Mouse (Mus musculus) erythroblast, adult 5-6 weeks (primary cell): ENCODE results near the gene Gbp2. TPM values are rescaled to one million over a fixed set of nuclear protein-coding genes. Genes with fewer than 3 reads are reported as not detected.
A peak's percentile ranks its signal among the peaks of the same experiment; 100 is the strongest.
"Not testable (repeated sequence)": the region's sequence is repeated elsewhere in the genome, so short reads cannot be mapped to it uniquely, and the experiment has no call there.

Experiments used
- ATAC-seq: replicated peaks from 2 replicates; pipeline ENCODE4 v1.8.0; 2016; ENCODE audit warnings: moderate number of reproducible peaks, mild to moderate bottlenecking, moderate TSS enrichment, inconsistent platforms; ENCODE audit not compliant: poor library complexity, low FRiP score, severe bottlenecking
- total RNA-seq, 2 experiments: library from RNA; stranded (forward) in 1 of 2; stranded (reverse) in 1 of 2; fragments of 150-400 nt in 1 of 2; fragments of 200-764, 138-1000 nt in 1 of 2; gene quantifications; 2 replicates each; pipeline versions ENCODE4 v1.2.3 to v1.2.4; 2015 to 2017; ENCODE audit warnings: low replicate concordance in 2 of 2

Gene Gbp2
- 2.7 and 3.1 TPM in 2 replicates for total RNA-seq (2015; ENCODE audit: low replicate concordance)
- total RNA-seq (2017; ENCODE audit: low replicate concordance) = 2.2 and 4.3 TPM in 2 replicates

DNA sequence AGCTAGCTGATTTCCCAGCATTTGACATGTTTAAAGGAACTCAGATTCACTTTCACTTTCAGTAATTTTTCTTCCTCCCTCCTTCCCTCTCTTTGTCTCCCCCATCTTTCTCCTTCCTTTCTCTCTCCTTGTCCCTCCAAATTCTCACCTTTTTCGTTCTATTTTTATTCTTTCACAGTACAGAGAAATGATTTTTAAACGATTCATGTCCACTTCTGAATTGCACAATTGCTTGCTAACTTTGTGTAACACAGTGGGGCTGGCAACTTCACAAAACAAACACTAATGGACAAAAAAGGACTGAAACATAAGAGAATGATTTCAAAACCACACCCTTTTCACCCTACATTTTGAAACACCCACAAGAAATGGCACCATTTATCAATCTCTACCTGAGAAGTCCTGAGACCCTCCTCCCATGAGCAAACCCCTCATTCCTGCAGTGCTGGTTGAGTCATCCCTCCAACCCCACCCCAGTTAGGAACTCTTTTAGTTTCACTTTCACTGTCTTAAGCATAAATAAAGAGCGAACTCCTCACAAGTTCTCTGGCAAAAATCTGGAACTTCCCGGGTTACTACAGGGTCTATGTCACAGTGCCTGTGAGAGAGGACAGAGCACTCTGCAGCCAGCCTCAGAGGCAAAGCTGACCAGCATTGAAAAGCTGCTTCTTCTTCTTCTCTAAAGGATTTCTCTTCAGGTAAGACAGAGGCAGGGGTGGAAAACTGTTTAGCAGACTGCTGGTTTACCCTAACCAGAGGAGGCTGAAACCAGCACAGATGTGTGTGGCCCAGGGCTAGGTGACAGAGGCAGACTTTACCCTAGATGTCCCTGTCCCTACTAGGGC is at the start of gene Gbp2:
TSS of gene Gbp2 (plus strand) at position 492 of the 845 bp plus-strand sequence.
- ATAC-seq = 0 out of 2 replicates have a peak, but pooled peaks have one; percentile 38

DNA sequence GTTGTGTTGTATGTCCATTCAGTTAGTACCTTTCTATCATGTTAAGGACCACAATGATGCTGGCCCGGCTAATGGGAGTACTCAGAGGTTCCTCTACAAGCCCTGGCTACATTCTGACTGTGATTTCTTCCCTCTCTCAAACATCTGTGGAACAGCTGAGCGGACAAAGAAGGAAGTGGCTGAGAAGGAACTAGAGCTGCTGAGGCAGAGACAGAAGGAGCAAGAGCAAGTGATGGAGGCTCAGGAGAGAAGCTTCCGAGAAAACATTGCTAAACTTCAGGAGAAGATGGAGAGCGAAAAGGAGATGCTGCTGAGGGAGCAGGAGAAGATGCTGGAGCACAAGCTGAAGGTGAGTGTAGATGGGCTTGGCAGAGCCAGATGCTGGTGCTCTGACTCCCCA is 49.7 kb upstream of the Gbp2 start:
- ATAC-seq = no peak

DNA sequence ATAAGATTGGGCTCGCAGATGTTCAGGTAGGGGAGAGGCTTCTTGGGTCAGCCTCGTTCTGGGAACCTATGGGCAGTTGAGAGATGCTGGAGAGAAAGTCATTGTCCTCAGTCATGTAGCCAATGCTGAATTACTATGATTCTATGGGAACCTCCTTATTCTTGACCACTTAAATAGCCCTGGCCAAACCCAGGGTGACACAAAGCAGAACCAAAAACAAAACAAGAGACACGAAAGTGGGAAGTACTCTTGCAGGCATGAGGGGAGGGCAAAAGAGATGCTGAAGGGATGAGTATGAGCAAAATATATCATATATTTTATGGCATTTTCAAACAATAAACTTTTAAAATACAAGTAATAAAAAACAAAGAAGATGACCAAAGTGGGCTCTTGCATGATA is 43.3 kb upstream of the Gbp2 start:
- ATAC-seq = no peak

DNA sequence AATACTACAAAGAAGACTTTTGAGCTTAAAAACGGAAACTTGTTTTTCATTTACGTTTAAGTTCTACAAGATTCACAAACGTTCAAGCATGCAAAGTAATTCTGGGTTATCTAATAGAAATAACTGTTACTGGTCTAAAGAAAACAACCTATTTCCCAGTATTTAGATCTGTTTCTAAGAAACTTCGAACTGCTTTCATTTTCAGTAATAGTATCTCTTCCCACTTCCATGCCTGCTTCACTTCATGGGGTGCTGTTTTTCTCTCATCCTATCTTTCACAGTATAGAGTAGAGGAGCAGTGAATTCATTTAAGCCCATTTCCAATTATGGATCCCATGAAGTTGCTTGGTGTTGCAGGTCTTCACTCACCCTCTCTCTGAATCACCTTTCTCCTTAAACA is 42.1 kb upstream of the Gbp2 start:
- ATAC-seq = no peak

DNA sequence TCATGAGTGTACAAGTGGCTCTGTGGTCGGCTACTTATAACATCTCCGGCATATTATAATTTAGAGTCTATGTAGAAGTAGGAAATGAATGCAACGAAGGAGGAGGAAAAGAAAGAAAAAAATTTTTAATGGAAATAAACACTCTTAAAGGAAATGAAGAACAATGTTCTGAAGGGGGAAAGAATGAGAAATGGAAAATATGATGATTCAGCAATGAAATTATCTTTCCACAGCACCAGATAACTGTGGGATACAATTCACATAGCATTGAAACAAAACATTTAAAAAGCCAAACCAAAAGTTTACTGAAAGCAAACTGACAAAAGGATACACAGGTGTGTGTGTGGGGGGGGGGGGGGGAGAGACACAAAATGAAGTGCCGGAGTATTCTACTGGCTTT is 37.3 kb upstream of the Gbp2 start:
- ATAC-seq = no peak

DNA sequence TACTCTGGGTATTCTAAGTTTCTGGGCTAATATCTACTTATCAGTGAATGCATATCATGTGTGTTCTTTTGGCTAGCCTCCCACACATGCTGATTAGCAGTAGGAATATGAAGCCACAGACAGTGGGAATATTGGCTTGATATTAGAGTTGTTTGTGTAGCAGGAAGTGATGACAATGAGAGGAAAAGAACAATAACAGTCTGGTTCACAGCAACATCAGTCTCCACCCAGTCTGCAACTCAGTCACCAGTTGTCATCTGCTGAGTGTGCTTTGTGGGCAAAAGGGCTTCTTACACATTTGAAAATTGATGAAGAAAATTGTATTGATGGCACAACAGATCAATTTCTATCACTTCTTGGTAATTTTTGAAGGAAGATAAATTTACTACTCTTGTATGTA is 33.0 kb upstream of the Gbp2 start:
- ATAC-seq = no peak

DNA sequence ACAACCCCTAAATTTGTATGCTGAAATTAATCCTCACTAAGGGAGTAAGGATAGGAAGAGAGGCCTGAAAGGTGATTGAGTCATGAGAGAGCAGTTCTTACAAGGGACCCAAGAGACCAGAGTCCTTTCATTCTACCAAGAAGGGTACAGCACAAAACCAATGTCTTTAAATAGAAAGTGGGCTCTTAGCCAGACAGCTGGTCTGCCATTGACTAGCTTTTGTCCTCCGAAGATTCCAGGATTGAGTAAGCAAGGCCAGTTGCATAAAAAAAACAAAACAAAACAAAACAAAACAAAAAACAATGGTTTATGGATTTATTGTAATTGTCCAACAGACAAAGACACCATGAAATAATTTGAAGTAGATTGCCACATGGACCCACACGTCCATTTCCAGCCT is 31.5 kb upstream of the Gbp2 start:
- no peak for ATAC-seq

DNA sequence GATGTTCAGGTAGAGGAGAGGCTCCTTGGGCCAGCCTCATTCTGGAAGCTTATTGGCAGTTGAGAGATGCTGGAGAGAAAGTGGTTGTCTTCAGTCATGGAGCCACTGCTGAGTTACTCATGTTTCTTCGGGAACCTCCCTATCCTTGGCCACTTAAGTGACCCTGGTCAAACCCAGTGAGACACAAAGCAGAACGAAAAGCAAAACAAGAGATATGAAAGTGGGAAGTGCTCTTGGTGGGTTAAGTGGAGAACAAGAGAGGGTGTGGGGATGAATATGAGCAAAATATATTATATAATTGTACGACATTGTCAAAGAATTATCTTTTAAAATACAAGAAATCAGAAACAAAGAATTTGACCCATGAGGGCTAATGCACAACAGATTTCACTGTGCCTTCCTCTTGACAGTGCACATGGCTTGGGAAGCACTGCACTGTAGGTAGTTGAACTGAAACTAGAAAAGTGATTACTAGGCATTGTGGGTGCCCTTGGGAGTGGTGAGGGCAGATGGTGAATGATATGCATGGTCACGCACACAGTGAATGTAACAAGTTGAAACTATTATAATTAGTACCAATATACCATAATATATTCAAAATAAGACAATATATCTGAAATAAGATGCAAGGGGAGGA is 29.9 kb upstream of the Gbp2 start:
- ATAC-seq = no peak

DNA sequence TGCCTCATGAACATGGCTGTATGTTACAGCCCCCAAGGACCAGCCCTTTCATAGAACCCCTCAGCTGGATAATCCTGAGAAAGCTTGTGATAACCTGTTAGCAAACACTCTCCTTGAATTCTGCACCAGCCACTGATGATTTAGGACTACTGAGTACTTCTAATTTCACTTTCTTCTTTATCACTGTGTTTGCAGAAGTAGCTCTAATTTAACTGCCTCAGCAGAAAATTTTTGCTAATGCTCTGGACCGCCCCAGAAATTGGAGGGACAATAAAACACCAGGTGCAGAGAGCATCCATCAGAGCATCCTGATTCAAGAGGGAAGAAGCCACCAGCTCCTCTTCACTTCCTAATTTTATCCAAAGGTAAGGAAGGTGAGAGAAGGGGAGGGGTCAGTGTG is 25.9 kb upstream of the Gbp2 start, which contains the start of gene Gbp2b:
TSS of gene Gbp2b (plus strand) at position 301 of the 400 bp plus-strand sequence.
- no peak for ATAC-seq

DNA sequence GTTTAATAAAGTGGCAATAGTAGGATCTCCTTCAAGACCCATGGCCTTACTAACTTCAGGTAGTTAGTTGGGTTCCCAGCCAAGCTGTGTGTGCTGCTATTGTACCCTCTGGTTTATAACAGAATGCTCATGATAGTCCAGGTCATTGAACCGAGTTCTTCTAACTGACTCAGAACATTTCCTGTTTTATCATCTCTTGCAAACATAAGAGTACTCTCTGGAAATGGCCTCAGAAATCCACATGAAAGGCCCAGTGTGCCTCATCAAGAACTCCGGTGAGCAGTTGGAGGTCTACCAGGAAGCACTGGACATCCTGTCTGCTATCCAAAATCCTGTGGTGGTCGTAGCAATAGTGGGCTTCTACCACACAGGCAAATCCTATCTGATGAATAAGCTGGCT is 22.5 kb upstream of the Gbp2 start:
- ATAC-seq = no peak

DNA sequence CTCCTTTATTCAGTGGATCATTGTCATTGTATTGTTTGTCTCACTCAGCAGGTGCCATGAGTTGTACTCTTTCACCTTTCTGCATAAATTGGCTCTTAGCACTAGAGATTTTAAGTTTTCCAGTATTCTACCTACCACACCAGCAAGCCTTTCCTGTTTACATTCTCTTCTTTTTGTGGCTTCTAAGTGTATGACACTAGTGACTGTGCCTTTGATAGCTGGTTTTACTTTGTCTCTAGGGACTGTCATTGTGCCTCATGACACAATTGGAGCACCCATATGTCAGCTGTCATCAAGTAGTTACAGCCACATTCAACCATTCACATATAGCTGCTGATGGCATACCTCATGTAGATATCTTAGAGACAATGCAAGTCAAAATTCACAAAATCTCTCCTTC is 18.7 kb upstream of the Gbp2 start:
- ATAC-seq = no peak

DNA sequence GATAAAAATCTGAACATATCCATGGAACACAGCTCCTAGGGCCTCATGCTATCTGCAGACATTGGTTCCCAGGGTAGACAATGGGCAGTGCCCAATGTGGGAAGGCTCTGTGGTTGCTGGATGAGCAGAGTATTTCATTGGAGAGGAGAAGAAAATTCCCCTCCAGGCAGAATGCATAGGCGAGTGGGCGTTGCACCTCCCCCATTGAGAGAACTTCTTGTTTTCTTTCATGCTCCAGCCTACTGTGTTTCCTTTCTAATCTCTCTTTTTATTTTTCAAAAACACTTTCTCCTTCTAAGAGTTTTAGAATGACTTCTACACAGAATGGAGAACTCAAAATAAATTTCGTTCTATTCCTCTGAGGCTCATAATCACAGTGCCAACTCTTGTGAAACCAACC is 1.7 kb upstream of the Gbp2 start:
- no peak for ATAC-seq

DNA sequence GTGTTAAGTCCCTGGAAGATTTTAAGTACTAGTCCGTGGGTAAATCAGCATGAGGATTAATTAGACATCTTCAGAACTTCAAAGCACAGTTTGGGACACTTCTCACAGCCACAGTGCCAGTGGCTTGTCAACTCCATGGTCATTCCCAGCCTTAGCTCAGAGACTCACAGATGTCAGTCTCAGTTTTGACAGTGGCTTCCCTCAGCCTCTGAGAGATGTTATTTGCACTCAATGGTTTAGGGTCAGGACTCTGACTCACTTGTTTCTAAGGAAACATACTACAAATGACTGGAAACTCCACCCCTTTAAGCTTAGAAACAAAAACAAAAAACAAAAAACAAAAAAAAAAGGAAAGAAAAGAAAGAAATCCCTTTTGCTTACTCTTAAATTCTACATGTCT is 796 bp upstream of the Gbp2 start:
- ATAC-seq = no peak

DNA sequence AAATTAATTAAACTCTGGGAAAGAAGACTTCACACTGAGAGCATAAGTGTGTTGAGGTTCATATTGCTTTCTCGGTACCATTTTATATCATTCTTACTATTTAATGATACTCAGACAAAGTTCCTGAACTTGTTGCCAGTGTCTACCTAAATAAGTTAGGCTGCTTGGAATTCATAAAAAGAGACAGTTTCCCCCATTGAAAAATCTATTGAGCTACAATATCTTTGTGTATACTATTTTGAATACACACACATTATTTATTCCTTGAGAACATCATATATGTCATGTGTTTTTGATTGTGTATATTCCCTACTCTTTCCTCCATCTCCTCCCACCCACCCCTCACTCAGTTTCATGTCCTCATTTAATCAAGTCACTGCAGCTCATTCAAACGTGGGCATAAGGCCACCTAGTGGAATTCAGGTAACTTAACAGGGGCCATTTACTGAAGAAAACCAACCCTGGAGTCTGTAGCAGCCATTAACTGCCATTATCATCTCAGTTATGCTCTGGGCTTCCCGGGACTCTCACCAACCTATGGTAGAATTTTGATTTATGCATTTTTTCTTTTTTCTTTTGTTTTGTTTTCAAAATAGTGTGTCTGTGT is 657 bp downstream of the Gbp2 start:
- ATAC-seq = 0 out of 2 replicates have a peak, but pooled peaks have one; percentile 45

DNA sequence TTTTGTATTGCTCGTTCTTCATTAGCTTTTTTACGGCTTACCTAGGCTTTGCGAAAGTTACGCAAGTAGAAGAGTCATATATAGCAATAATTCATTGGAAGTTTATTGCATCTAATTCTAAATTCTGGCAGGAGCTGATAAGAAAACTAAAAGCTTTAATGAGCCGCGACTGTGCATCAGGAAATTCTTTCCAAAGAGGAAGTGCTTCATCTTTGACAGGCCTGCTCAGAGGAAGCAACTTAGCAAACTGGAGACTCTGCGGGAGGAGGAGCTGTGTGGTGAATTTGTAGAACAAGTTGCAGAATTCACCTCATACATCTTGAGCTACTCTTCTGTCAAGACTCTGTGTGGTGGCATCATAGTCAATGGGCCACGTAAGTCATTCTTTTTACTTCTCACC is 10.0 kb downstream of the Gbp2 start:
- ATAC-seq = no peak

DNA sequence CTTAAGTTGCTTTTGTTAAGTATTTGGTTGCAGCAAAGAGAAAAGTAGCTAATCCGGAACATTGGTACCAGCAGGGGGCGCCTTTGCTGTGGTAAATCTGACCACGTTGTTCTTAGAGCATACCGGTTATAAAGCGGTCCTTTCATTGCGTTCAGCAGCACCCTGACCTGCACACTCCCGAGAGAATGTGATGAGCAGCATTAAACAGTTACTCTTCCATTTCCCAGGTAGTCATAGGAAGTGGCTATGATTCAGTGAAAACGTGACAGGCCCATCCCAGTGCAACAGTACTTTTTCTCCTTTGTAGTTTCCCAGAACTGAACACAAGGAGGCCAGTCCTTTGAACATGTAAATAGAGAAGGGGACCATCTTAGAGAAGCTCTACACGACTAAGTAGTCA is 19.8 kb downstream of the Gbp2 start:
- ATAC-seq = no peak

DNA sequence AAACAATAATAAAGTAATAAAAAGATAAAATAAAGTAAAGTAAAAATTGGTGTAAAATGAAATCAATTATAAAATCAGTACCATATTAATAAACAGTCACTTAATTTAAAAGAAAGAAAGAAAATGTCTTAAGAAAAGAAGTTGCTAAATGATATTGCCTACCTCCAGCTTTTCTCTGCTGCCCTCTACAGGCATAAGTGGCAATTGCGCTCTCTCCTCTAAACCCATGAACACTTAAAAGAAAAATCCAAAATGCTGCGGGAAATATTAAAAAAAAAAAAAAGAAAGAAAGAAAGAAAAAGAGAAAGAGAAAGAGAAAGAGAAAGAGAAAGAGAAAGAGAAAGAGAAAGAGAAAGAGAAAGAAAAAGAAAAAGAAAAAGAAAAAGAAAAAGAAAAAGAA is 25.5 kb downstream of the Gbp2 start:
- not testable (repeated sequence) for ATAC-seq

DNA sequence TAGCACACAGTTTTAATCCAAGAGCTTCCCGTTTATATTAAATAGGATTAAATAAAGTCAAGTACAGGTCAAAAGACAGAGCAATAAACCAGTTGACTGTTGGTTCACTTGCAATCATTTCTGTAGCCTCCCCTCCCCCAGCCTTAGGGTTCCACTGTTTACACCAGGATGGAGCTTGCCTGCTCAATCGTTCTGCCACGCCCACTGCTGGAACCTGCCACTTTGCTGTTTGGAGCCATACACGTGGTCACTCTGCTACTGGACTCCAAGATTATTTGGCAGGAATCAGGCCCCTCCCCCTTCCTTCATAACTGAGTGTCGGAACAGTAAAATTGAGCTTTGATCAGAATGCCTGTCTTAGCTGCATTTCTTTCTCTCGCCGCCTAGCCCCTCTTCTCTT is 27.4 kb downstream of the Gbp2 start:
- ATAC-seq = not testable (repeated sequence)

DNA sequence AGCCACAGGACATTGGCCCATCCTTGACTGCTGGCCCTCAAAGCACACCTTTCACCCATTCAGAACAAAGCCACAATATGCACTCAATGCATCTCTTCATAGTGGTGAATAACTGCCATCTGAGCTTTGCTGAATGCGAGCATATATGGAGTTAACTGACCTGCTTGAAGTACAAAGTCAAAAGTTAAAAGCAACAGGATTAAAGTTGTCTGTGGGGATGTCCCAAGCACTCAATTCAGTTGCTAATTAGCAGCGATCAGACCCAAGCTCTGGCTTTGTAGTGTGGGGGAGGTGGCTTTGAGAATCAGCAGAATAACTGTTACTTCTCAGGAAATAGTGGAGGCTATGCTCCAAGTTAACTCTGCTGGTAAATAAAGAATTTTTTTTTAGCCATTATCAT is 29.8 kb downstream of the Gbp2 start:
- ATAC-seq = no peak

DNA sequence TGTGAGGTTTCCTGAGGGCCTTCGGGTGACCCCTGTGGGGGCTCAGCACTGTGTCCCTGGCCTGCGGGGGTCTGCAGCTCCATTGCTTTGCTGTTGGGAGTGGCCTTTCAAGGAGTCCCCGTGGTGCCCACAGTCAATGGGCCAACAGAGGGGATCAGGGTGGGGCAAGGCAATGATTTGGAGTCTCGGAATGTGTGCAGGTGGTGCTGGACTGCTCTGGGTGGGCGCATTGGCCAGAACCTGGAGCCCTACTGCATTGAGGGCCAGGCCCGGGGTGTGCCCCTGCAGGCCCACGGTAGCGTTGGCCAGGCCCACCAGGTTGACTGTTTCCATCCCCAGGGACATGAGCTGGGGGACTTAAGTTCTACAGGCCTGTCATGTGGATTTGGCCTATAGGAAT is 44.3 kb downstream of the Gbp2 start:
- no peak for ATAC-seq

DNA sequence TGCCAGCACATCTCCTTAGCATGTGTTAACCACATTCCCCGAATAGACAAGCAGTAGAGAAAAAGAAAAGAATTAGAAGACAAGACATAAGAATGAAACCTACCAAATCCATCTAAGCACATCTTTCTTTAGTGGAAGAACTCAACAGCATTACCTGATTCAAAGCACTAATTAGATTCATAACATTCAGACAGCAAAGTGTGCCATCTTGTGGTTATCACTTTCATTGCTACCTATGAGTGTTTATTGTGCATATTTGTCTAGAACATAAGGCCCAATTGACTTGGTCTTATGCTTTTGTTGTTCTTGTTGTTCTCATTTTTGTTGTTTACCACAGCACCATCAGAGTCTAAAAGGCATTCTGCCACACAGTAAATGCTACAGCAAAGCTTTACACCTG is 54.2 kb downstream of the Gbp2 start:
- ATAC-seq = no peak
